Mouse (Mus musculus) hindbrain, embryonic 12.5 days (tissue): ENCODE measurements at regions not wholly inside any gene's neighbourhood (a gene's known extent, or its start where the extent isn't known, plus 50 kb on each side); places are given as distances from the start of the nearest gene placed in this dataset.
"Not testable (repeated sequence)": the region's sequence is repeated elsewhere in the genome, so short reads cannot be mapped to it uniquely, and the experiment has no call there.

Experiments used
- ATAC-seq: fragments of 200-750 bp; cut with Nextera tagmentation; 2 replicates; pipeline ENCODE4 v1.8.0; 2017; ENCODE audit warnings: moderate TSS enrichment; ENCODE audit not compliant: low FRiP score
- H3K27ac ChIP-seq: fragments of 300-500 bp; sonication (generic); 2 replicates; pipeline ENCODE4 v1.5.1; 2016; ENCODE audit warnings: mild to moderate bottlenecking
- H3K27me3 ChIP-seq: fragments of 300-500 bp; sonication (generic); 2 replicates; pipeline ENCODE4 v1.6.1; 2016; ENCODE audit warnings: mild to moderate bottlenecking
- H3K36me3 ChIP-seq: fragments of 300-500 bp; sonication (generic); 2 replicates; pipeline ENCODE4 v1.6.1; 2016; ENCODE audit warnings: mild to moderate bottlenecking
- H3K4me1 ChIP-seq: fragments of 300-500 bp; sonication (generic); 2 replicates; pipeline ENCODE4 v1.6.1; 2016
- H3K4me2 ChIP-seq: fragments of 300-500 bp; sonication (generic); replicated peaks from 2 replicates; pipeline ENCODE4 v1.6.1; 2016; ENCODE audit warnings: mild to moderate bottlenecking
- H3K4me3 ChIP-seq: fragments of 300-500 bp; sonication (generic); 2 replicates; pipeline ENCODE4 v1.5.1; 2016; ENCODE audit warnings: mild to moderate bottlenecking
- H3K9ac ChIP-seq: fragments of 300-500 bp; sonication (generic); 2 replicates; pipeline ENCODE4 v1.6.1; 2016; ENCODE audit warnings: mild to moderate bottlenecking, moderate library complexity
- H3K9me3 ChIP-seq: fragments of 300-500 bp; sonication (generic); replicated peaks from 2 replicates; pipeline ENCODE4 v1.6.1; 2016; ENCODE audit warnings: mild to moderate bottlenecking
- WGBS: fragments of 180-500 bp; shearing (Covaris S2); methylation state at CpG from one replicate; pipeline ENCODE4 v1.1.7; 2016; 5-methylcytosine and 5-hydroxymethylcytosine counted together

DNA sequence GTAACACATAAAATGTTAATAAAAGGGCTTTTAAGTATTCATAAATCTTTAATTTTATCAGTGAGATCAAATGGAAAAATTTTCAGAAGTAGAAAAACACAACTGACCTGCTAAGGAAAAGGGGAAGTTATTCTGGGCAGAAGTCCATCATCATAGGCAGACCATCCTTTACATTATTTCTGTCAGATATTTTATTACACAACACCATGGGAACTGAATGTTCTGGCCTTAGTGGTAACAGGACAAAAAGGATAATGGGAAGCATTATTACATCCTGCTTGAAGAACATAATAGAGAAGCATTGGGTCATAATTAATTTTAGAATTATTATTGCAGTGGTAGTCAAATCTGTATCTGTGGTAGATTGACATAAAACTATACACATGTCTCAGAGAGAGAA, 603.5 kb upstream of the Gje1 start:
- H3K27ac ChIP-seq = no peak overlapping the region
- no peak overlapping the region for H3K4me3 ChIP-seq
- H3K27me3 ChIP-seq = no peaks in the 10 kb centered on the region
- no peak for ATAC-seq
- no peaks in the 10 kb centered on the region for H3K9me3 ChIP-seq
- no peak overlapping the region for H3K9ac ChIP-seq
- no peaks in the 10 kb centered on the region for H3K4me1 ChIP-seq
- H3K36me3 ChIP-seq = no peaks in the 10 kb centered on the region
- H3K4me2 ChIP-seq = no peak overlapping the region

GRCm38 (mm10) chr10:15317017-15317607, 599.1 kb upstream of the Gje1 start:
- Histone ChIP-seq H3K36me3 (no peaks in the 10 kb centered on the region), H3K27ac (no peak overlapping the region), H3K9me3 (no peaks in the 10 kb centered on the region), H3K4me3 (no peak overlapping the region), H3K9ac (no peak overlapping the region), H3K27me3 (no peaks in the 10 kb centered on the region), H3K4me2 (no peak overlapping the region), H3K4me1 (no peaks in the 10 kb centered on the region)
- 79% methylated on average over 2 of the region's 2 CpGs for WGBS
- no peak for ATAC-seq

DNA sequence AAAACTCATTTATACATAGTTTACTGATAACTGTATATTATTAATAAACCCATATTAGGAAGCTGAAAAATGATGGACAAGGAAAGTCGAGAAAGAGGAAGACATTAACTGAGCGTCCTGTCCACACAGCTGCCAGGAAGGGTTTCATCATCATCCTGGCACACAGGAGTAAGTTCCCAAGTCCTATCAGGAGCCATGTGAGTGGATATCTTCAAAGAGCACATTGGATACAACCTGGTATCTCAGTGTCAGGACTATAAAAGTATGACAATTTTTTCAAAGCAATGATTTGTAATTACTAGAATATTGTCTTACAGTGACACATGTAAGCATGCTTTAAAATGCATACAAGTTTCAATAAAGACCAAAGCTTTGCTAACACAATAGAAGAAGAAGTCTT, 592.6 kb upstream of the Gje1 start:
- ATAC-seq = no peak

GRCm38 (mm10) chr10:15305811-15306473, 587.9 kb upstream of the Gje1 start:
- no peak for ATAC-seq
- H3K9ac ChIP-seq = no peak overlapping the region
- H3K9me3 ChIP-seq = no peaks in the 10 kb centered on the region
- no peaks in the 10 kb centered on the region for H3K4me1 ChIP-seq
- no peak overlapping the region for H3K27ac ChIP-seq
- H3K36me3 ChIP-seq = no peaks in the 10 kb centered on the region
- 72% methylated on average over 3 of the region's 3 CpGs for WGBS
- H3K4me2 ChIP-seq = no peak overlapping the region
- no peaks in the 10 kb centered on the region for H3K27me3 ChIP-seq
- no peak overlapping the region for H3K4me3 ChIP-seq

More for the DNA sequence above, 592.6 kb upstream of the Gje1 start:
- Histone ChIP-seq H3K27me3 (no peaks in the 10 kb centered on the region), H3K4me2 (no peak overlapping the region), H3K9me3 (no peaks in the 10 kb centered on the region), H3K36me3 (no peaks in the 10 kb centered on the region), H3K4me1 (no peaks in the 10 kb centered on the region), H3K27ac (no peak overlapping the region), H3K4me3 (no peak overlapping the region), H3K9ac (no peak overlapping the region)
- 83% methylated on average over 2 of the region's 2 CpGs for WGBS

GRCm38 (mm10) chr10:15300199-15301085, 582.4 kb upstream of the Gje1 start:
- Histone ChIP-seq H3K36me3 (no peaks in the 10 kb centered on the region), H3K4me1 (peaks cover 8% of the 10 kb centered on the region; the same call in 1 of the 2 replicates), H3K9me3 (no peaks in the 10 kb centered on the region), H3K4me2 (peak overlapping the region; percentile 32), H3K9ac (no peak overlapping the region), H3K4me3 (no peak overlapping the region), H3K27me3 (no peaks in the 10 kb centered on the region), H3K27ac (peak overlapping the region; percentile 40; the same call in 1 of the 2 replicates)
- WGBS = 45% methylated on average over 8 of the region's 8 CpGs
- ATAC-seq = peak; percentile 92

- Histone ChIP-seq H3K4me3 (no peak overlapping the region), H3K4me2 (peak overlapping the region; percentile 32; the same call in 1 of the 2 replicates), H3K27ac (peak overlapping the region; percentile 35; the same call in 1 of the 2 replicates), H3K27me3 (no peaks in the 10 kb centered on the region), H3K4me1 (peaks cover 8% of the 10 kb centered on the region; the same call in 1 of the 2 replicates), H3K9me3 (no peaks in the 10 kb centered on the region), H3K9ac (no peak overlapping the region), H3K36me3 (no peaks in the 10 kb centered on the region)
- 40% methylated on average over 11 of the region's 11 CpGs for WGBS
- peak; percentile 65 for ATAC-seq
Observed at GRCm38 (mm10) chr10:15299331-15300198, 581.6 kb upstream of the Gje1 start.

DNA sequence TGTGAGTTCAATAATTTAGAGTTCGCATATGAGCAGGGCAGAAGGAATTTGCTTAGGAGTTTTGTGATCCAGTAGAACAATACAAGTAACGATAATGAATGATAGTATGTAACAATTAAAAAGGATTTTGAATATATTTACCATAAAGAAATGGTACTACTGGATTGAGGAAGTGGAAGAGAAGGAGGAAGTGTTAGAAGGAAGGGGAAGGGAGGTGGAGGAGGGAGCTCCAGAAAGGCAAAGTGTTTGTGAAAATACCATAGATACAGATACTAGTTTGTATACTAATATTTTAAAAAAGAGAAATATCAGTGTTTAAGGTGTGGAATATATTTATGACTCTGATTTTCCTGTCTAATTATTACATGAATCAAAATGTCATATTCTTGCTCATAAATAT, 579.2 kb upstream of the Gje1 start:
- no peak for ATAC-seq
- Histone ChIP-seq H3K27ac (no peak overlapping the region), H3K36me3 (no peaks in the 10 kb centered on the region), H3K9ac (no peak overlapping the region), H3K27me3 (no peaks in the 10 kb centered on the region), H3K4me3 (no peak overlapping the region), H3K4me1 (peaks cover 8% of the 10 kb centered on the region; the same call in 1 of the 2 replicates), H3K9me3 (no peaks in the 10 kb centered on the region), H3K4me2 (no peak overlapping the region)
- 91% methylated on average over 2 of the region's 2 CpGs for WGBS

GRCm38 (mm10) chr10:15294125-15294524, 576.1 kb upstream of the Gje1 start:
- Histone ChIP-seq H3K36me3 (no peaks in the 10 kb centered on the region), H3K9ac (no peak overlapping the region), H3K4me1 (no peaks in the 10 kb centered on the region), H3K4me2 (no peak overlapping the region), H3K27me3 (no peaks in the 10 kb centered on the region), H3K4me3 (no peak overlapping the region), H3K9me3 (no peaks in the 10 kb centered on the region), H3K27ac (no peak overlapping the region)
- ATAC-seq = no peak
- 78% methylated on average over 1 of the region's 1 CpGs for WGBS

DNA sequence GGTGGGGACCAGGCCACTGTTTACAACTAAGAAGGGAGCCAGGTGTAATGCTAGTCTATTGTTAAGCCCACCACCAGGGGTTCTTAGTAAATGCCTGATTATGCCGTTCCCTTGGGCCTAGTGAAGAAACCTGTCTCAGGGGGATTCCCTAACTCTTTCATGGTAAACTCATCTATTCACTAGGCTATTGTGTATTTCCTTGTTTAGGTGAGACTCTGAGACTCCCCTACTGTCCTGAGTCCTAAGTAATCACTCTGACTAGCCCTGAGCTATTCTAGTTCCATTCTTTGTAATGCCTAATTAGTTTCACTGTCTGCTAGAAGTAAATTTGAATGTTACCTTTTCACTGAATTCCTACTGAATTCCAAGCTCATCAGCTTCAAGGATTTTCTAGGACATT, 545.3 kb upstream of the Gje1 start:
- H3K27ac ChIP-seq, H3K4me1 ChIP-seq, H3K9ac ChIP-seq, H3K36me3 ChIP-seq, ATAC-seq, H3K4me3 ChIP-seq, H3K4me2 ChIP-seq, H3K9me3 ChIP-seq, H3K27me3 ChIP-seq: not testable (repeated sequence)
- WGBS = 48% methylated on average over 1 of the region's 1 CpGs

DNA sequence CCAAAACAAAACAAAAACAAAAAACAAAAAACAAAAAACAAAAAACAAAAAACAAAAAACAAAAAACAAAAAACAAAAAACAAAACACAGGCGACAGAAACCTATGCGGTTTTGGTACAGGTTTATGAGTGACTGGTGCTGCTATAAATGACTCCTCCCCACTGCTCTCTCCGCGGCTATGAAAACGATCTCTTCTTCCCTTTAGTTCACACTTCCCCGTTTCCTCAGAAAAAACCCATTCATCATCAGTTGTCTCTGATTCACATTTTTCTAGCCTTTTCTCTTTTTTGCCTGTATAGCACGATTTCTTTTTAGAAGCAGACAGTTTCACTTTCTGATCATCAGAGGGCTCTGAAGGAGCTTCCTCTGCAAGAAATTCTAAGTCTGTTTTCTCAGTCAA, 544.3 kb upstream of the Gje1 start:
- not testable (repeated sequence) for H3K9me3 ChIP-seq, ATAC-seq, H3K27me3 ChIP-seq, H3K4me2 ChIP-seq, H3K4me1 ChIP-seq, H3K36me3 ChIP-seq, H3K4me3 ChIP-seq, H3K9ac ChIP-seq, H3K27ac ChIP-seq
- WGBS = 84% methylated on average over 7 of the region's 7 CpGs

- Histone ChIP-seq H3K36me3 (no peaks in the 10 kb centered on the region), H3K4me1 (no peaks in the 10 kb centered on the region), H3K27ac (no peak overlapping the region), H3K9me3 (no peaks in the 10 kb centered on the region), H3K9ac (no peak overlapping the region), H3K4me3 (no peak overlapping the region), H3K27me3 (no peaks in the 10 kb centered on the region), H3K4me2 (no peak overlapping the region)
- no peak for ATAC-seq
- 74% methylated on average over 2 of the region's 2 CpGs for WGBS
Observed at GRCm38 (mm10) chr10:15249402-15250086, 531.5 kb upstream of the Gje1 start.
